Mouse (Mus musculus): ENCODE results near the gene Catip. TPM values are rescaled to one million over a fixed set of nuclear protein-coding genes. Genes with fewer than 3 reads are reported as not detected.

Gene Catip
- polyA plus RNA-seq, 1 experiment from 2014 or later, result 0.86 TPM

DNA sequence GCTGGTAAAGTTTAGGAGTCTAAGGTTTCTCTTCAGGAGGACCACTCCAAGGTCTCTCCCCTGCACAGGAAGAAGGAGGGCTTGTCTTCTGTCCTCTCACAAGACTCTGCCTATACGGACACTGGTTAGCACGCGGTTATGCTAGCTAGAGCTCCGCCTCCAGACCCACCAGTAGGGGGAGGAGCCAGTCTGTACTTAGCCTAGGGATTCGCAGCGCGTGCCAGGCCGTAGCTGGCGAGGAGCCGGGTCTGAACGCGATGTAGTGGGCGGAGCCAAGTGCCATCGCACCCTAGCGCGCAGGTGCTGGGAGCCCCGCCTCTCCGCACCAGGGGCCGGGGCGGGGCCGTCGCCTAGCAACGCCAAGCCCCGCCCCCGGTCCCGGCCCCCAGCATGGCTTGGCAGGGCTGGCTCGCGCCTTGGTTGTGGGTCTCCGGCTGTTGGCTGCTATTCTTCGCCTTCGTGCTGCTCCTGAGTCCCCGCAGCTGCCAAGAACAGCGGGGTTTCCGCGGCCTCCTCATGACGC, 29.6 kb upstream of the Catip start:
- no peaks in the 10 kb centered on the region for H3K27me3 ChIP-seq (ENCODE audit: control insufficient read depth, insufficient read depth, low read length)
- 0% methylated on average over 29 of the region's 36 CpGs for WGBS
- H3K4me1 ChIP-seq (ENCODE audit: control insufficient read depth, insufficient read depth, low read length), result peaks cover 8% of the 10 kb centered on the region; the same call in 1 of the 2 replicates
- peak overlapping the region; percentile 43 for H3K9ac ChIP-seq (replicated peaks; ENCODE audit: low read depth, low read length)
- ATAC-seq (ENCODE audit: low read depth), result peak; percentile 97
- H3K4me2 ChIP-seq (ENCODE audit: low read depth, low read length), result peak overlapping the region; percentile 66
- no peaks in the 10 kb centered on the region for H3K9me3 ChIP-seq (ENCODE audit: control insufficient read depth, low read length)
- peak overlapping the region; percentile 49 for H3K27ac ChIP-seq (ENCODE audit: low read depth, low read length)
- H3K36me3 ChIP-seq (ENCODE audit: control insufficient read depth, insufficient read depth, low read length), result no peaks in the 10 kb centered on the region
- H3K4me3 ChIP-seq (ENCODE audit: low read depth, low read length), result peak overlapping the region; percentile 38

- Histone ChIP-seq H3K27me3 (ENCODE audit: control insufficient read depth, insufficient read depth, low read length) (no peaks in the 10 kb centered on the region), H3K4me1 (ENCODE audit: control insufficient read depth, insufficient read depth, low read length) (peaks cover 8% of the 10 kb centered on the region; the same call in 1 of the 2 replicates), H3K36me3 (ENCODE audit: control insufficient read depth, insufficient read depth, low read length) (no peaks in the 10 kb centered on the region), H3K9ac (replicated peaks; ENCODE audit: low read depth, low read length) (peak overlapping the region; percentile 43), H3K4me3 (ENCODE audit: low read depth, low read length) (peak overlapping the region; percentile 38), H3K4me2 (ENCODE audit: low read depth, low read length) (peak overlapping the region; percentile 66), H3K27ac (ENCODE audit: low read depth, low read length) (peak overlapping the region; percentile 49; the same call in 1 of the 2 replicates), H3K9me3 (ENCODE audit: control insufficient read depth, low read length) (no peaks in the 10 kb centered on the region)
- WGBS, result 5% methylated on average over 8 of the region's 9 CpGs
- 0 out of 2 replicates have a peak, but pooled peaks have one; percentile 7 for ATAC-seq (ENCODE audit: low read depth)
Measured at GRCm38 (mm10) chr1:74332930-74333329, 29.0 kb upstream of the Catip start.

- WGBS, result 78% methylated on average over 3 of the region's 3 CpGs
- Histone ChIP-seq H3K36me3 (ENCODE audit: control insufficient read depth, insufficient read depth, low read length) (no peaks in the 10 kb centered on the region), H3K4me1 (ENCODE audit: control insufficient read depth, insufficient read depth, low read length) (peaks cover 8% of the 10 kb centered on the region; the same call in 1 of the 2 replicates), H3K27me3 (ENCODE audit: control insufficient read depth, insufficient read depth, low read length) (no peaks in the 10 kb centered on the region), H3K4me3 (ENCODE audit: low read depth, low read length) (no peak overlapping the region), H3K4me2 (ENCODE audit: low read depth, low read length) (no peak overlapping the region), H3K9ac (replicated peaks; ENCODE audit: low read depth, low read length) (no peak overlapping the region), H3K9me3 (ENCODE audit: control insufficient read depth, low read length) (no peaks in the 10 kb centered on the region), H3K27ac (ENCODE audit: low read depth, low read length) (no peak overlapping the region)
- ATAC-seq (ENCODE audit: low read depth), result no peak
Measured at GRCm38 (mm10) chr1:74334607-74335006, 27.3 kb upstream of the Catip start.

GRCm38 (mm10) chr1:74335033-74335432, 26.9 kb upstream of the Catip start:
- Histone ChIP-seq H3K36me3 (ENCODE audit: control insufficient read depth, insufficient read depth, low read length) (no peaks in the 10 kb centered on the region), H3K4me1 (ENCODE audit: control insufficient read depth, insufficient read depth, low read length) (peaks cover 8% of the 10 kb centered on the region; the same call in 1 of the 2 replicates), H3K27ac (ENCODE audit: low read depth, low read length) (no peak overlapping the region), H3K4me2 (ENCODE audit: low read depth, low read length) (no peak overlapping the region), H3K9me3 (ENCODE audit: control insufficient read depth, low read length) (no peaks in the 10 kb centered on the region), H3K27me3 (ENCODE audit: control insufficient read depth, insufficient read depth, low read length) (no peaks in the 10 kb centered on the region), H3K9ac (replicated peaks; ENCODE audit: low read depth, low read length) (no peak overlapping the region), H3K4me3 (ENCODE audit: low read depth, low read length) (no peak overlapping the region)
- ATAC-seq (ENCODE audit: low read depth), result no peak
- WGBS, result 78% methylated on average over 4 of the region's 4 CpGs

- H3K27me3 ChIP-seq (ENCODE audit: control insufficient read depth, insufficient read depth, low read length), result no peaks in the 10 kb centered on the region
- 84% methylated on average over 6 of the region's 6 CpGs for WGBS
Measured at GRCm38 (mm10) chr1:74335436-74336170, 26.3 kb upstream of the Catip start.

GRCm38 (mm10) chr1:74337241-74337771, 24.6 kb upstream of the Catip start:
- H3K9ac ChIP-seq (replicated peaks; ENCODE audit: low read depth, low read length), result no peak overlapping the region
- no peak for ATAC-seq (ENCODE audit: low read depth)

More at GRCm38 (mm10) chr1:74335436-74336170, 26.3 kb upstream of the Catip start:
- Histone ChIP-seq H3K4me1 (ENCODE audit: control insufficient read depth, insufficient read depth, low read length) (peaks cover 8% of the 10 kb centered on the region; the same call in 1 of the 2 replicates), H3K36me3 (ENCODE audit: control insufficient read depth, insufficient read depth, low read length) (no peaks in the 10 kb centered on the region), H3K4me2 (ENCODE audit: low read depth, low read length) (no peak overlapping the region), H3K9me3 (ENCODE audit: control insufficient read depth, low read length) (no peaks in the 10 kb centered on the region), H3K27ac (ENCODE audit: low read depth, low read length) (no peak overlapping the region), H3K4me3 (ENCODE audit: low read depth, low read length) (no peak overlapping the region), H3K9ac (replicated peaks; ENCODE audit: low read depth, low read length) (no peak overlapping the region)
- ATAC-seq (ENCODE audit: low read depth), result no peak

GRCm38 (mm10) chr1:74338013-74338412, 23.9 kb upstream of the Catip start:
- peaks cover 6% of the 10 kb centered on the region; the same call in 1 of the 2 replicates for H3K4me1 ChIP-seq (ENCODE audit: control insufficient read depth, insufficient read depth, low read length)
- no peak overlapping the region for H3K4me3 ChIP-seq (ENCODE audit: low read depth, low read length)
- 91% methylated on average over 5 of the region's 5 CpGs for WGBS
- no peak for ATAC-seq (ENCODE audit: low read depth)
- H3K4me2 ChIP-seq (ENCODE audit: low read depth, low read length), result no peak overlapping the region
- no peak overlapping the region for H3K9ac ChIP-seq (replicated peaks; ENCODE audit: low read depth, low read length)
- H3K36me3 ChIP-seq (ENCODE audit: control insufficient read depth, insufficient read depth, low read length), result no peaks in the 10 kb centered on the region
- no peaks in the 10 kb centered on the region for H3K9me3 ChIP-seq (ENCODE audit: control insufficient read depth, low read length)
- H3K27ac ChIP-seq (ENCODE audit: low read depth, low read length), result no peak overlapping the region
- H3K27me3 ChIP-seq (ENCODE audit: control insufficient read depth, insufficient read depth, low read length), result no peaks in the 10 kb centered on the region

More at GRCm38 (mm10) chr1:74337241-74337771, 24.6 kb upstream of the Catip start:
- 83% methylated on average over 3 of the region's 3 CpGs for WGBS
- Histone ChIP-seq H3K4me3 (ENCODE audit: low read depth, low read length) (no peak overlapping the region), H3K36me3 (ENCODE audit: control insufficient read depth, insufficient read depth, low read length) (no peaks in the 10 kb centered on the region), H3K27ac (ENCODE audit: low read depth, low read length) (no peak overlapping the region), H3K4me2 (ENCODE audit: low read depth, low read length) (no peak overlapping the region), H3K27me3 (ENCODE audit: control insufficient read depth, insufficient read depth, low read length) (no peaks in the 10 kb centered on the region), H3K4me1 (ENCODE audit: control insufficient read depth, insufficient read depth, low read length) (peaks cover 8% of the 10 kb centered on the region; the same call in 1 of the 2 replicates), H3K9me3 (ENCODE audit: control insufficient read depth, low read length) (no peaks in the 10 kb centered on the region)

- 70% methylated on average over 4 of the region's 4 CpGs for WGBS
- Histone ChIP-seq H3K36me3 (ENCODE audit: control insufficient read depth, insufficient read depth, low read length) (no peaks in the 10 kb centered on the region), H3K27ac (ENCODE audit: low read depth, low read length) (no peak overlapping the region), H3K9me3 (ENCODE audit: control insufficient read depth, low read length) (no peaks in the 10 kb centered on the region), H3K9ac (replicated peaks; ENCODE audit: low read depth, low read length) (no peak overlapping the region), H3K4me3 (ENCODE audit: low read depth, low read length) (no peak overlapping the region), H3K4me1 (ENCODE audit: control insufficient read depth, insufficient read depth, low read length) (peaks cover under 1% of the 10 kb centered on the region; the same call in 1 of the 2 replicates), H3K27me3 (ENCODE audit: control insufficient read depth, insufficient read depth, low read length) (no peaks in the 10 kb centered on the region), H3K4me2 (ENCODE audit: low read depth, low read length) (no peak overlapping the region)
- no peak for ATAC-seq (ENCODE audit: low read depth)
Measured at GRCm38 (mm10) chr1:74338626-74339025, 23.3 kb upstream of the Catip start.

- no peaks in the 10 kb centered on the region for H3K4me1 ChIP-seq (ENCODE audit: control insufficient read depth, insufficient read depth, low read length)
- no peaks in the 10 kb centered on the region for H3K36me3 ChIP-seq (ENCODE audit: control insufficient read depth, insufficient read depth, low read length)
- no peaks in the 10 kb centered on the region for H3K9me3 ChIP-seq (ENCODE audit: control insufficient read depth, low read length)
- 95% methylated on average over 9 of the region's 9 CpGs for WGBS
- H3K4me3 ChIP-seq (ENCODE audit: low read depth, low read length), result no peak overlapping the region
- H3K27me3 ChIP-seq (ENCODE audit: control insufficient read depth, insufficient read depth, low read length), result no peaks in the 10 kb centered on the region
- no peak for ATAC-seq (ENCODE audit: low read depth)
- H3K4me2 ChIP-seq (ENCODE audit: low read depth, low read length), result no peak overlapping the region
- no peak overlapping the region for H3K9ac ChIP-seq (replicated peaks; ENCODE audit: low read depth, low read length)
- no peak overlapping the region for H3K27ac ChIP-seq (ENCODE audit: low read depth, low read length)
Measured at GRCm38 (mm10) chr1:74339917-74340316, 22.0 kb upstream of the Catip start.
